Mouse (Mus musculus): ENCODE measurements at regions not wholly inside any gene's neighbourhood (a gene's known extent, or its start where the extent isn't known, plus 50 kb on each side); places are given as distances from the start of the nearest gene placed in this dataset.

GRCm38 (mm10) chr1:67518295-67518694, 395.5 kb downstream of the Cps1 start:
- H3K9me3 ChIP-seq (ENCODE audit: control insufficient read depth, low read length): no peaks in the 10 kb centered on the region
- H3K9ac ChIP-seq (ENCODE audit: low read depth, low read length): no peak overlapping the region
- no peak for ATAC-seq (ENCODE audit: low FRiP score)
- no peaks in the 10 kb centered on the region for H3K36me3 ChIP-seq (ENCODE audit: control insufficient read depth, insufficient read depth, low read length)
- H3K27ac ChIP-seq (ENCODE audit: low read depth, low read length): no peak overlapping the region
- no peaks in the 10 kb centered on the region for H3K4me1 ChIP-seq (replicated peaks; ENCODE audit: control insufficient read depth, insufficient read depth, low read length)
- H3K4me3 ChIP-seq (ENCODE audit: low read depth, low read length): no peak overlapping the region
- no peak for DNase-seq (ENCODE audit: low spot score)
- WGBS: 92% methylated on average over 3 of the region's 3 CpGs
- H3K4me2 ChIP-seq (replicated peaks; ENCODE audit: low read depth, low read length): no peak overlapping the region
- H3K27me3 ChIP-seq (ENCODE audit: control insufficient read depth, insufficient read depth, low read length): no peaks in the 10 kb centered on the region

GRCm38 (mm10) chr1:67558728-67559127, 435.9 kb downstream of the Cps1 start:
- DNase-seq (ENCODE audit: low spot score) (no peak), ATAC-seq (ENCODE audit: low FRiP score) (no peak)
- no peaks in the 10 kb centered on the region for H3K4me1 ChIP-seq (replicated peaks; ENCODE audit: control insufficient read depth, insufficient read depth, low read length)
- no peak overlapping the region for H3K4me2 ChIP-seq (replicated peaks; ENCODE audit: low read depth, low read length)
- no peak overlapping the region for H3K27ac ChIP-seq (ENCODE audit: low read depth, low read length)
- H3K9me3 ChIP-seq (ENCODE audit: control insufficient read depth, low read length): no peaks in the 10 kb centered on the region
- H3K9ac ChIP-seq (ENCODE audit: low read depth, low read length): no peak overlapping the region
- no peaks in the 10 kb centered on the region for H3K27me3 ChIP-seq (ENCODE audit: control insufficient read depth, insufficient read depth, low read length)
- no peak overlapping the region for H3K4me3 ChIP-seq (ENCODE audit: low read depth, low read length)
- no peaks in the 10 kb centered on the region for H3K36me3 ChIP-seq (ENCODE audit: control insufficient read depth, insufficient read depth, low read length)

- Histone ChIP-seq H3K4me3 (ENCODE audit: low read depth, low read length) (no peak overlapping the region), H3K36me3 (ENCODE audit: control insufficient read depth, insufficient read depth, low read length) (no peaks in the 10 kb centered on the region), H3K9ac (ENCODE audit: low read depth, low read length) (no peak overlapping the region), H3K27ac (ENCODE audit: low read depth, low read length) (no peak overlapping the region), H3K4me1 (replicated peaks; ENCODE audit: control insufficient read depth, insufficient read depth, low read length) (no peaks in the 10 kb centered on the region), H3K27me3 (ENCODE audit: control insufficient read depth, insufficient read depth, low read length) (no peaks in the 10 kb centered on the region), H3K9me3 (ENCODE audit: control insufficient read depth, low read length) (no peaks in the 10 kb centered on the region), H3K4me2 (replicated peaks; ENCODE audit: low read depth, low read length) (no peak overlapping the region)
- DNase-seq (ENCODE audit: low spot score) (no peak), ATAC-seq (ENCODE audit: low FRiP score) (no peak)
- WGBS: 81% methylated on average over 1 of the region's 1 CpGs
Measured at GRCm38 (mm10) chr1:67559179-67559578, 436.4 kb downstream of the Cps1 start.

GRCm38 (mm10) chr1:67571616-67572015, 448.8 kb downstream of the Cps1 start:
- no peak overlapping the region for H3K27ac ChIP-seq (ENCODE audit: low read depth, low read length)
- H3K4me1 ChIP-seq (replicated peaks; ENCODE audit: control insufficient read depth, insufficient read depth, low read length): no peaks in the 10 kb centered on the region
- no peak overlapping the region for H3K9ac ChIP-seq (ENCODE audit: low read depth, low read length)
- DNase-seq (ENCODE audit: low spot score) (no peak), ATAC-seq (ENCODE audit: low FRiP score) (no peak)
- no peaks in the 10 kb centered on the region for H3K36me3 ChIP-seq (ENCODE audit: control insufficient read depth, insufficient read depth, low read length)
- H3K9me3 ChIP-seq (ENCODE audit: control insufficient read depth, low read length): no peaks in the 10 kb centered on the region
- H3K27me3 ChIP-seq (ENCODE audit: control insufficient read depth, insufficient read depth, low read length): no peaks in the 10 kb centered on the region
- no peak overlapping the region for H3K4me2 ChIP-seq (replicated peaks; ENCODE audit: low read depth, low read length)
- no peak overlapping the region for H3K4me3 ChIP-seq (ENCODE audit: low read depth, low read length)
- WGBS: 87% methylated on average over 1 of the region's 1 CpGs

- Histone ChIP-seq H3K9ac (ENCODE audit: low read depth, low read length) (no peak overlapping the region), H3K9me3 (ENCODE audit: control insufficient read depth, low read length) (no peaks in the 10 kb centered on the region), H3K36me3 (ENCODE audit: control insufficient read depth, insufficient read depth, low read length) (no peaks in the 10 kb centered on the region), H3K4me2 (replicated peaks; ENCODE audit: low read depth, low read length) (no peak overlapping the region), H3K27ac (ENCODE audit: low read depth, low read length) (no peak overlapping the region), H3K27me3 (ENCODE audit: control insufficient read depth, insufficient read depth, low read length) (no peaks in the 10 kb centered on the region), H3K4me1 (replicated peaks; ENCODE audit: control insufficient read depth, insufficient read depth, low read length) (no peaks in the 10 kb centered on the region), H3K4me3 (ENCODE audit: low read depth, low read length) (no peak overlapping the region)
- 94% methylated on average over 2 of the region's 2 CpGs for WGBS
- DNase-seq (ENCODE audit: low spot score) (no peak), ATAC-seq (ENCODE audit: low FRiP score) (no peak)
Measured at GRCm38 (mm10) chr1:67579732-67580131, 456.9 kb downstream of the Cps1 start.
